Mouse (Mus musculus) kidney, postnatal 0 days (tissue): ENCODE data around the gene Ankrd11. TPM values are rescaled to one million over a fixed set of nuclear protein-coding genes. Genes with fewer than 3 reads are reported as not detected.
"Not testable (repeated sequence)": the region's sequence is repeated elsewhere in the genome, so short reads cannot be mapped to it uniquely, and the experiment has no call there.

Source experiments
- ATAC-seq: fragments of 200-750 bp; cut with Nextera tagmentation; replicated peaks from 2 replicates; pipeline ENCODE4 v1.8.0; 2017; ENCODE audit warnings: low read depth, moderate number of reproducible peaks, moderate TSS enrichment, moderate library complexity; ENCODE audit not compliant: low FRiP score
- DNase-seq: peaks from one replicate; pipeline ENCODE4 v3.0.0-alpha.2; 2016; ENCODE audit warnings: low spot score
- H3K27ac ChIP-seq: fragments of 300-500 bp; sonication (generic); 2 replicates; pipeline ENCODE4 v1.5.1; 2014; ENCODE audit warnings: mild to moderate bottlenecking
- H3K27me3 ChIP-seq: fragments of 300-500 bp; sonication (generic); 2 replicates; pipeline ENCODE4 v1.6.1; 2014; ENCODE audit warnings: low read length, mixed read lengths; ENCODE audit not compliant: insufficient read depth
- H3K36me3 ChIP-seq: fragments of 300-500 bp; sonication (generic); 2 replicates; pipeline ENCODE4 v1.6.1; 2014; ENCODE audit warnings: low read length, mixed read lengths; ENCODE audit not compliant: insufficient read depth
- H3K4me1 ChIP-seq: fragments of 300-500 bp; sonication (generic); replicated peaks from 2 replicates; pipeline ENCODE4 v1.6.1; 2014; ENCODE audit warnings: antibody characterized with exemption, low read length, mixed read lengths; ENCODE audit not compliant: insufficient read depth
- H3K4me2 ChIP-seq: fragments of 300-500 bp; sonication (generic); 2 replicates; pipeline ENCODE4 v1.6.1; 2014; ENCODE audit warnings: mild to moderate bottlenecking, low read length, moderate library complexity, mixed read lengths
- H3K4me3 ChIP-seq: fragments of 300-500 bp; sonication (generic); replicated peaks from 2 replicates; pipeline ENCODE4 v1.5.1; 2014; ENCODE audit warnings: low read depth, low read length
- H3K9ac ChIP-seq: fragments of 300-500 bp; sonication (generic); 2 replicates; pipeline ENCODE4 v1.6.1; 2014; ENCODE audit warnings: low read depth, low read length
- H3K9me3 ChIP-seq: fragments of 300-500 bp; sonication (generic); replicated peaks from 2 replicates; pipeline ENCODE4 v1.6.1; 2016; ENCODE audit warnings: low read length, inconsistent platforms, mixed read lengths
- CTCF ChIP-seq: IDR thresholded peaks from 2 replicates; pipeline ENCODE4 v1.5.1; 2016; ENCODE audit warnings: antibody characterized with exemption, low read depth, mild to moderate bottlenecking, moderate library complexity
- WGBS: fragments of 180-500 bp; shearing (Covaris S2); extraction: QIAGEN DNeasy Blood & Tissue Kit; methylation state at CpG from one replicate; pipeline ENCODE4 v1.1.7; 2014; 5-methylcytosine and 5-hydroxymethylcytosine counted together
- polyA plus RNA-seq: library from polyadenylated mRNA; unstranded; fragments of >200 nt; fragmentation: Nextera tagmentation; extraction: Ambion mirVana; gene quantifications from 2 replicates; pipeline ENCODE4 v1.2.1, GENCODE M21; 2015

The Ankrd11 gene
- polyA plus RNA-seq, 1 experiment from 2014 or later: 57.9 TPM

DNA sequence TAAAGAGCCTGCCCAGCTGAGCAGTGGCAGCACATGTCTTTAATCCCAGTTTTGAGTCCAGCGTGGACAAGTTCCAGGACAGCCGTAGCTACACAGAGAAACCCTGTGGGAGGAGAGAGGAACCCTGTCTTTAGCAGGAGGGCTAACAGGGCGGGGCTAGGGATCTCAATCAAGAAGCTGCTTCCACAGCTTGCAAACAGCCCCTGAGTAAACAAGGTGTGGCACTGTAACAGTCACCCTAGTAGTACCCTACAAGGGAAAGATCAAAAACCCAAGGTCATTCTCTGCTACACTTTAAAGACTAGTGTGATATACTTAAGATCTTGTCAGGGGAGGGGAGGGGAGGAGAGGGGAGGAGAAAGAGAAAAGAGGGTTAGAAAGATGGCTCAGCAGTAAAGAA is 5.1 kb downstream of the Ankrd11 start:
- no peak for ATAC-seq
- no peak overlapping the region for H3K9ac ChIP-seq
- H3K4me2 ChIP-seq: no peak overlapping the region

DNA sequence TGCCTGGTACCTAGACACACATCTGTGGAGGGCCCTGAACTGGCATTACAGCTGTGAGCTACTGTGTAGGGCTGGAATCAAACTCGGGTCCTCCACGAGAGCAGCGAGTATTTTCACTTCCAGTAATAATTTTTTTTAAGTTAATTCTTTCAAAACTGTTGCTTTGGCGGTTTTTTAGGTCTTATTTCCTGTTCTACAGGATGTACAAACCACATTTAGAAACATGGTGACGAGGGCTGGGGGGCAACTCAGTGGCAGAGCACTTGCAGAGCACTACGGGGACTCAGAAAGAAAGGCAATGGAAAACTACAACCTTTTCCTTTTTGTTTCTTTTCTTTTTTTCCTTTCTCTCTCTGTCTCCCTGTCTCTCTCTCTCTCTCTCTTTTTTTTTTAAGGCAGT is 7.9 kb downstream of the Ankrd11 start:
- no peak for TF ChIP-seq CTCF
- Histone ChIP-seq H3K36me3 (no peaks in the 10 kb centered on the region), H3K9me3 (no peaks in the 10 kb centered on the region), H3K4me3 (no peak overlapping the region), H3K4me1 (peaks cover 13% of the 10 kb centered on the region), H3K27me3 (no peaks in the 10 kb centered on the region), H3K4me2 (no peak overlapping the region), H3K9ac (no peak overlapping the region), H3K27ac (no peak overlapping the region)
- no peak for ATAC-seq
- DNase-seq: no peak
- 63% methylated on average over 6 of the region's 6 CpGs for WGBS

More for the DNA sequence above, 5.1 kb downstream of the Ankrd11 start:
- H3K9me3 ChIP-seq: no peaks in the 10 kb centered on the region
- H3K4me1 ChIP-seq: peaks cover 28% of the 10 kb centered on the region
- TF ChIP-seq CTCF: no peak
- no peak for DNase-seq
- no peaks in the 10 kb centered on the region for H3K27me3 ChIP-seq
- 41% methylated on average over 3 of the region's 3 CpGs for WGBS
- no peak overlapping the region for H3K4me3 ChIP-seq
- no peaks in the 10 kb centered on the region for H3K36me3 ChIP-seq
- H3K27ac ChIP-seq: no peak overlapping the region; the same call in 1 of the 2 replicates

DNA sequence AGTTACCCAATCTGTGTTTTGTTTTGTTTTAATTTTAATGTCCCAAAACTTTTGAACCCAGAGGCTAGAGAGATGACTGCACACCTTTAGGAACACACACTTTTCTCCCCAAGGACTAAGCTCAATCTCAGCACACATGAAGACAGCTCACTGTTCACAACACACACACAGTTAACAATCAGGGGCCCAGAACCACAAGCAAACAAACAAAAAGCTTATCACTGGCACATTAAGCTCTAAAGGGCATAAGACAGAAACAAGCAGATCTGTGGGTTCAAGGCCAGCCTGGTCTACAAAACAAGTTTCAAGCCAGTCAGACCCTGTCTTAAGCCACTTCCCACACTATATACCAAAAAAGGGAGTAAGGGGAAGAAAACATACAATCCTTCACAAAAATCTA is 8.6 kb downstream of the Ankrd11 start:
- Histone ChIP-seq H3K27me3 (no peaks in the 10 kb centered on the region), H3K36me3 (no peaks in the 10 kb centered on the region), H3K4me3 (no peak overlapping the region), H3K9me3 (no peaks in the 10 kb centered on the region), H3K4me2 (no peak overlapping the region), H3K27ac (no peak overlapping the region), H3K9ac (no peak overlapping the region), H3K4me1 (peaks cover 10% of the 10 kb centered on the region)
- DNase-seq: no peak
- no peak for TF ChIP-seq CTCF
- no peak for ATAC-seq

DNA sequence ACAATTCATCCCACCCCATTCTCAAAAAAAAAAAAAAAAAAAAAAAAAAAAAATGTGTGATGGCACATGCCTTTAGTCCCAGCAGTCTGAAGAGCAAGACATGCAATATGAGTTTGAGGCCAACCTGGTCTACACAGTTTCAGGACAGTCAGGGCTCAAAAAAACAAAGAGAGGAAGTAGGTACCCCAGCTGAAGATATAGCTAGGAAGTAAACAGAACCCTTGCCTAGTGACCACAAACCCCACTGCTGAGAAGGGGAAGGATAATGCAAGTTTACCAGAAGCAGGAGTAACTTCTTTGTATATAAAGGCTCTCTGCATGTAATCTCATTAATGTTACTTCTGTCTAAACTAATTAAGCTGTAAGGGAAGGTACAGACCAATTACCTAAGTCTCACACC is 9.3 kb downstream of the Ankrd11 start:
- Histone ChIP-seq H3K9ac (no peak overlapping the region), H3K4me1 (peaks cover 10% of the 10 kb centered on the region; the same call in 1 of the 2 replicates), H3K4me3 (no peak overlapping the region), H3K9me3 (no peaks in the 10 kb centered on the region), H3K27ac (no peak overlapping the region), H3K4me2 (no peak overlapping the region), H3K36me3 (no peaks in the 10 kb centered on the region), H3K27me3 (no peaks in the 10 kb centered on the region)
- no peak for DNase-seq
- no peak for ATAC-seq
- TF ChIP-seq CTCF: no peak

DNA sequence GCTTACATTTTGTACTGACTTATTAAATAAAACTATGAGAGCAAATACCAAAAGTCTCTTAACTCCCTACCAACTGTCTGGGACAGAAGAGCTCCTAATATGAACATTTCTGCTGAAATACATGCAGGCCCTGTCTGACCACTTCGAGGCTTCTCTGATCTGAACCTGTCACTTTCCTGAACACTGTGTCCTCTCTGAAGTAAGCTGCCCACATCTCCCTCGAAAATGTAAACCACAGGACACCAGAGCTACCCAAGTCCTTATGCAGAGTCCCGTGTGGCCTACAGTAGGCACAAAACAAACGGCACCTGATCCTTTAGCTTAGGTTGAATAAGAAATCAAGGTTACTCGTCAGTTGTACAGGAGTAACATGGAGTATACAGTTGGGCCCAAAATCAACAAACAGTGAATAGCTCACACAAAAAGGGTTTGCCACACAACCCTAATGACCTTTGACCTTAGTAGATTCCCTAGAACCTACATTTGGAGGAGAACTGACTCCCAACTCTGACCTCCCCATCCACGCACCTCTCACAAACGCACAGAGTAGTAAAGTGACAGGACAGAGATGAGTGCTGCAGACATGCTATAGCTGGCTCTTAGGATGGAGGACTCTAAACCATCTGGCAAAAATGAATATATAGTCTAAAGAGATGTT is 10.6 kb downstream of the Ankrd11 start:
- DNase-seq: no peak
- no peak overlapping the region for H3K4me3 ChIP-seq
- no peak for ATAC-seq
- no peak overlapping the region for H3K27ac ChIP-seq
- H3K4me1 ChIP-seq: peaks cover 10% of the 10 kb centered on the region; the same call in 1 of the 2 replicates
- no peaks in the 10 kb centered on the region for H3K36me3 ChIP-seq
- no peak overlapping the region for H3K4me2 ChIP-seq
- WGBS: 80% methylated on average over 7 of the region's 7 CpGs
- no peak overlapping the region for H3K9ac ChIP-seq
- no peaks in the 10 kb centered on the region for H3K27me3 ChIP-seq
- H3K9me3 ChIP-seq: no peaks in the 10 kb centered on the region
- no peak for TF ChIP-seq CTCF

DNA sequence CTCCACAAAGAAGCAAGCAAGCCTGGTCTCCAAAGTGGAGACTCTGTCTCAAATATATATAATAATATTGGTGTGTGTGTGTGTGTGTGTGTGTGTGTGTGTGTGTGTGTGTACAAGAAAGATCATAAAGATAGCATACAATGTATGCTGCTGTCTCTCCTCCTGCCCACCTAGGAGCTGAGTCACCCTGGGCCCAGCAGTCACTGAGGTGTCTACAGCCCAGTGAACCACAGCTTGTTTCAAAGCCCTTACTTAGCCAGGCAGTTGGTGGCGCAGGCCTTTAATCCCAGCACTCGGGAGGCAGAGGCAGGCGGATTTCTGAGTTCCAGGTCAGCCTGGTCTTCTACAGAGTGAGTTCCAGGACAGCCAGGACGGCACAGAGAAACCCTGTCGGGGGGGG is 12.0 kb downstream of the Ankrd11 start:
- H3K27ac ChIP-seq, H3K9ac ChIP-seq, H3K4me2 ChIP-seq, H3K27me3 ChIP-seq, H3K36me3 ChIP-seq, H3K4me1 ChIP-seq, H3K4me3 ChIP-seq, DNase-seq, H3K9me3 ChIP-seq, ATAC-seq: not testable (repeated sequence)
- 76% methylated on average over 5 of the region's 5 CpGs for WGBS

DNA sequence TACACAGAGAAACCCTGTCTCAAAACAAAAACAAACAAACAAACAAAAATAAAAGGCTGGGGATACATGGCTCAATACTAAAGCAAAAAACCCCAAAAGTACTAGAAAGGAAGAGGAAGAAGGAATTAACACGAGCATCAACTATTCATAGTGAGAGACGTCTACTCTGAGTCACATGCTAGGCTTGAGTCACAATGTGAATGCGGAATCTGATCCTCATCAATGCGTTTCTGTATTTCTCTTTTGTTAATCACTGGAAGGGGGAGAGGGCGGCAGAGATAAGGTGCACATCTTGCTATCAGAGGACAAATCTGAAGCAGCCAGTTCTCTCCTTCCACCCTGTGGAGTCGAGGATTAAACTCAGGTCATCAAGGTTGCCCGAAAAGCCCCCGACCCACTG is 14.3 kb downstream of the Ankrd11 start:
- no peak overlapping the region for H3K27ac ChIP-seq
- no peaks in the 10 kb centered on the region for H3K27me3 ChIP-seq
- no peak overlapping the region for H3K4me2 ChIP-seq
- no peak overlapping the region for H3K9ac ChIP-seq
- no peak for TF ChIP-seq CTCF
- H3K4me1 ChIP-seq: no peaks in the 10 kb centered on the region
- H3K4me3 ChIP-seq: no peak overlapping the region
- no peaks in the 10 kb centered on the region for H3K36me3 ChIP-seq
- no peak for DNase-seq
- no peaks in the 10 kb centered on the region for H3K9me3 ChIP-seq
- no peak for ATAC-seq
- WGBS: 93% methylated on average over 8 of the region's 8 CpGs
